In genomic region chr6:4557678-4558077, GRCm38 (mm10) we compare ENCODE assay signal across 8 mouse cellular contexts. TPM values are rescaled to one million over a fixed set of nuclear protein-coding genes. Genes with fewer than 3 reads are reported as not detected.
DNase-seq lines count a peak whose midpoint lies in the region; ATAC-seq lines count a peak whose summit lies in the region.

No protein-coding gene starts in this region.

- no peaks in the 10 kb centered on the region for H3K36me3 ChIP-seq in forebrain, embryonic 11.5 days (ENCODE audit: control insufficient read depth, insufficient read depth, low read length)
- no peaks in the 10 kb centered on the region for H3K36me3 ChIP-seq in lung, embryonic 16.5 days (ENCODE audit: control insufficient read depth, insufficient read depth, low read length)

- H3K4me1 ChIP-seq in forebrain, embryonic 11.5 days (replicated peaks; ENCODE audit: control insufficient read depth, insufficient read depth, low read length) = peaks cover 2% of the 10 kb centered on the region; the same call in 1 of the 2 replicates
- peaks cover 13% of the 10 kb centered on the region for H3K4me1 ChIP-seq in lung, embryonic 16.5 days (replicated peaks; ENCODE audit: control insufficient read depth, insufficient read depth, low read length)

- no peaks in the 10 kb centered on the region for H3K9me3 ChIP-seq in forebrain, embryonic 11.5 days (ENCODE audit: control insufficient read depth, low read length)
- H3K9me3 ChIP-seq in lung, embryonic 16.5 days (ENCODE audit: control insufficient read depth, low read length) = no peaks in the 10 kb centered on the region

- H3K27me3 ChIP-seq in forebrain, embryonic 11.5 days (ENCODE audit: control insufficient read depth, insufficient read depth, low read length) = no peaks in the 10 kb centered on the region
- H3K27me3 ChIP-seq in lung, embryonic 16.5 days (ENCODE audit: control insufficient read depth, insufficient read depth, low read depth, low read length) = no peaks in the 10 kb centered on the region

- WGBS in forebrain, embryonic 11.5 days = 13% methylated on average over 7 of the region's 7 CpGs
- 9% methylated on average over 7 of the region's 7 CpGs for WGBS in lung, embryonic 16.5 days

- H3K4me3 ChIP-seq in forebrain, embryonic 11.5 days (ENCODE audit: low read depth, low read length) = no peak overlapping the region
- no peak overlapping the region for H3K4me3 ChIP-seq in lung, embryonic 16.5 days (ENCODE audit: low read length)

- H3K27ac ChIP-seq in forebrain, embryonic 11.5 days (ENCODE audit: low read depth, low read length) = no peak overlapping the region
- H3K27ac ChIP-seq in lung, embryonic 16.5 days (ENCODE audit: low read length) = no peak overlapping the region

- no peak overlapping the region for H3K9ac ChIP-seq in forebrain, embryonic 11.5 days (ENCODE audit: low read length)
- no peak overlapping the region for H3K9ac ChIP-seq in lung, embryonic 16.5 days (ENCODE audit: low read length)

- H3K4me2 ChIP-seq in forebrain, embryonic 11.5 days (ENCODE audit: low read depth, low read length, severe bottlenecking) = no peak overlapping the region
- peak overlapping the region; percentile 29 for H3K4me2 ChIP-seq in lung, embryonic 16.5 days (ENCODE audit: low read depth, low read length)

- peak; percentile 5 to 8 for DNase-seq in B cell, adult 2 months
- DNase-seq in ZHBTc4 (ENCODE audit: low read depth, low spot score) = peak; percentile 75
- peak; percentile 70 for DNase-seq in forebrain, embryonic 11.5 days (ENCODE audit: low spot score)
- peak; percentile 55 for DNase-seq in heart, postnatal 4 days
- peak; percentile 36 to 41 for DNase-seq in layer of hippocampus, postnatal 10 days (ENCODE audit: low spot score in 2 of 2)
- DNase-seq in right cerebral cortex, postnatal 14 days = peak; percentile 49
- no peak for DNase-seq in spleen, adult 12 weeks (ENCODE audit: low spot score)

- ATAC-seq in forebrain, embryonic 11.5 days (replicated peaks; ENCODE audit: low FRiP score) = peak; percentile 68
- ATAC-seq in lung, embryonic 16.5 days (ENCODE audit: low read depth) = peak; percentile 88

RNA-seq across cellular contexts. Expression of gene Casd1, which starts 43.0 kb away (rescaled TPM):
- polyA plus RNA-seq in forebrain, embryonic 11.5 days (2014; fragmentation: Nextera tagmentation; extraction: Ambion mirVana) = 42.1 TPM in 2 replicates
- 10 to 100 TPM; 34.5 to 34.6 TPM for total RNA-seq in heart, postnatal 4 days (2021)
- total RNA-seq in layer of hippocampus, postnatal 10 days (2021) = 10 to 100 TPM; 48.5 to 57.9 TPM
- polyA plus RNA-seq in lung, embryonic 16.5 days (2015; fragmentation: Nextera tagmentation; extraction: Ambion mirVana) = 29.9 and 32.2 TPM in 2 replicates

RNA-seq across cellular contexts. Expression of gene Col1a2, which starts 53.1 kb away (rescaled TPM):
- 140 and 149 TPM in 2 replicates for polyA plus RNA-seq in forebrain, embryonic 11.5 days (2014; fragmentation: Nextera tagmentation; extraction: Ambion mirVana)
- 100 to 1,000 TPM; 597 to 657 TPM for total RNA-seq in heart, postnatal 4 days (2021)
- 10 to 100 TPM; 54.7 to 57.1 TPM for total RNA-seq in layer of hippocampus, postnatal 10 days (2021)
- polyA plus RNA-seq in lung, embryonic 16.5 days (2015; fragmentation: Nextera tagmentation; extraction: Ambion mirVana) = 771 and 862 TPM in 2 replicates

Comparison
In these comparisons a context has a peak if more than half of its experiments do, and no peak if none do; other contexts are left out.
1. RNA of gene Col1a2, which starts 53.1 kb away (total RNA-seq): 597 to 657 TPM in heart, postnatal 4 days; 54.7 to 57.1 TPM in layer of hippocampus, postnatal 10 days; every median in the first group is over 10 times any median in the second.